Mouse (Mus musculus) c-Kit-positive CD71-negative TER-119-negative erythroid progenitor cells, embryonic 14.5 days (primary cell): Measurements from ENCODE around the gene Cc2d2a.

Experiments
- DNase-seq: peaks from one replicate; pipeline ENCODE4 v3.0.0-alpha.2; 2013; ENCODE audit warnings: low read depth

Gene Cc2d2a

GRCm38 (mm10) chr5:43661997-43662961 is at the start of gene Cc2d2a:
Gene Cc2d2a, plus strand, starts transcription at chr5:43662346.
- no peak for DNase-seq

DNA sequence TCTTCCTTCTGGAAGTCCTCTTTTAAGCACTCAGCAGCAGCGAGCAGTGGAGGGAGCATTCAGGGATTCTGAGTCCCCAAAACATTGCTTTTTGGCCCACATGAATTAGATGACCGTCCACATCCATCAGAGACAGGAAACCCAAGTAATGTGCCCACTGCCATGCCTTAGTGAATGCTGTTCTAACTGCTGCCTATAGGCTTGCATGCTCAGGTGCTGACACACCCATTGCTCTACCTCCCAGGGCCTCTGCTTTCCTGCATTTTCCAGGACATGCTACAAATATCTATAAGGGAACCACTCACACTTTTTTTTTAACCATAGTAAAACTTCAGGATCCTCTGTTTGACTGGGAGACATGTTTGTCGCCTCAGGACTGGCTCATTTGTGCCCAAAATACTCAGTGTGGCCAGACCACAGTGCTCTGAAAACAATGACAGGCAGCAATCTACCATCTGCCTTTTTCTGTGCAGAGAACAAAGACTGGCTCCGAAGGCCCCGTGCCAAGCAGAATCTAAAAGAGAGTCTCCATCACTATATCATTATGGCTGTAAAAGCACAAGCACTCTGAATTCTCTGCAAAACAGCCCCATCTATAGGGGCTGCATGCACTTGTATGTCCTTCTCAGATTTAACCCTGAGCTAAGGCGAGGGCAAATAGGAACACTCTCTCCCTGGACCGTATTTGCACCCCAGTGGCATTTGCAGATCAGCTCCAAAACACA is 40.4 kb upstream of the Cc2d2a start:
- DNase-seq: no peak

DNA sequence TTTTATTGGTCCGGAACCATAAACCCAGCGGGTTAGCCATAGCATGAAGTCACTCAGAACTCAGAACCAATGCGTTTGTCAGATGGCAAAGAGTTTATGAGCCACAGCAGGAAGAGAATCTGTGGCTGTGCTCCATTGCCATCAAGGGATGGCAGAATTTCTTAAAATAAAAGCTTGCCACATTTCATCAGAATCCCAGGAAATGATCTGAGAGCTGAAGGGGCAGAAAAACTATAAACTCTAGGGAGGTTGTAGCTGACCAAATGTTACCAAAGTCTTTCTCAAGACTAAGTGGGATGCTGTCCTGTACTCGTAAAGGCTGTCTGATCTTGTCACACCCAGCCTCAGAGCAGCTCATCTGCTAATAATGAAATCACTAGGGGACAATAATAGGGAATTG is 36.7 kb upstream of the Cc2d2a start:
- no peak for DNase-seq

DNA sequence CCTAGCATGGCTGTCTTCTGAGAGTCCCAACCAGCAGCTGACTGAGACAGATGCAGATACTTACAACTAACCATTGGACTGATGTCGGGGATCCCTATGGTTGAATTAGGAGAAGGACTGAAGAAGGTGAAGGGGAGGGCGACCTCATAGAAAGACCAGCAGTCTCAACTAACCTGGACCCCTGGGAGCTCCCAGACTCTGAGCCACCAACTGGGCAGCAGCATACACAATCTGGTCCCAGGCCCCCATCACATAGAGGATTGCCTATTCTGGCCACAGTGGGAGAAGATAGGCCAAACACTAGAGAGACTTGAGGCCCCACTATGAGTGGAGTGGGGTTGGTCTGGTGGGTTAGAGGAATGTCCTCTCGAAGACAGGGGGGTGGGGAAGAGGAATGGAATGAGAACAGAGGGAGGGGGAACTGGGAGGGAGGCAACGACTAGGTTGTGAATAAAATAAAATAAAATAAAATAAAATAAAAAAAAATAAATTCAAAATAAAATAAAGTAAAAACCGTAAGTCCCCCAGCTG is 28.0 kb upstream of the Cc2d2a start:
- DNase-seq: no peak

DNA sequence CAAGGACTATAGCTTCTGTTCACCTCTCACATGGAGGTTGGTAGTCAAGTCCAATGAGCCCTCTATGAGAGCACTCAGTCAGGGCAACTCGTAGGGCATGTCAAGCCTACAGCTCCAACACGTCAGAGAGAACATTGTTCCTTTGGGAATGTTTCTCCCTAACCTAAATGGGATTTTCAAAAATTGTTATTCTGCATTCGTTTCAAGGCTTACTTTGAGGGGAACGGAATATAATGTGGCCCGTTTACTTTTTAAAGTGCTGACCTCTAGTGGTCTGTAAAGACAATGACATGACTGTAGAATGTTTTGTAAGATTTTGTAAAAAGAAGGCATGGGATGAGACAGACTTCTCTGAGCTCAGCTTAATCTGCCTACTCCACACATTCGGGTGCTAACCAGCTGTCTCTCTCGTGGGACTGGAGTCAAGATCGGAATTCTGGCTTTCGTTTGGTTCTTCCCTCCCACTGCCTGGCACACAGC is 27.5 kb upstream of the Cc2d2a start:
- DNase-seq: no peak

- DNase-seq: no peak
Observed at GRCm38 (mm10) chr5:43645020-43645419, 17.1 kb upstream of the Cc2d2a start.

DNA sequence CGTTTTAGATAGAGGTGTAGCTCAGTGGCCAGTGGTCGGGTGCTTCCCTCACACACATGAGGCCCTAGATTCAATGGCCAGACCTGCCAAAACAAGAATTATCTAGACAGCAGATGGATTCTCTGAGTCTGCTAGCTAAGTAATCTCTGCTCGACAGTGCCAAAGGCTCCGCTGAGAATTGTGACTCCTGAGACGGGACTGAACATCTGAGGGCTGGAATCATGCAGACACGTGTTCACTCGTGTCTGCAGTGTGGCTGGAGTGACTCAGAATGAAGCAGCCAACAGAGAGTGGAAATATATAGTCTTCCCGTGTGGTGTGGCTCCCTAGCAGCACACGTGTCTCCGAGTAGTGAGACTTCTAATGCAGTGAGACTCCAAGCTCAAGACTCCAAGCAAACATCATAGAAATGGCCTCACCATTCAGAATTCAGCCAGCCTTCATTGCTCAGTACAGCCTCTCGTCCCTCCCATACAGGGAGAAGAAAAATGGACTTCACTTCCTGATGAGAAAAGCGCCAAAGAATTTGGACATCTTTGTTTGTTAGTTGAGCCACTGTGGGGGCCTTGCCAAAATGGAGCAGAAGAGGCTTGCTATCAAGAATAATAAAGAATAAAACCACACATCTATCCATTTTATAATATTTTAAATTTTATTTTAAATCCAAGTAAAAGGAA is 14.9 kb upstream of the Cc2d2a start:
- no peak for DNase-seq

DNA sequence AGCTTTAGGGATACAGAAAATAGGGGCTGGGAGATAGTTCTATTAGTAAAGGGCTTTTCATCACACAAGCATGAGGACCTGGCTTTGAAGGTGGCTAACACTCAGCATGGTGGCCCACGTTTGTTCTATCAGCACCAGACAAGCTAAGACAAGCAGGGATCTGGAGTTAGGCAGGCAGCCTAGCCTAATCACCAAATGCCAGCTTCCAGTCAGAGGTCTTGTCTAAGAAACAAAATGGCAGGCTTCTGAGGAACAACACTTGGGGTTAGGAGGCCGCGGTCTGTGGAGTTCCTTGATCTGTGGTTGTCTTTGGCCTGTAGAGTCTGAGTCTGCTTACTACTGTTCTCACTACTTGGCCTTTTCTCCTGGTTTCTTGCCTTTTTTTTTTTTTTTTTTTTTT is 648 bp upstream of the Cc2d2a start:
- no peak for DNase-seq

GRCm38 (mm10) chr5:43663531-43663930 is 1.4 kb downstream of the Cc2d2a start:
- DNase-seq: no peak

- DNase-seq: no peak
Observed at GRCm38 (mm10) chr5:43665144-43665543, 3.0 kb downstream of the Cc2d2a start.

DNA sequence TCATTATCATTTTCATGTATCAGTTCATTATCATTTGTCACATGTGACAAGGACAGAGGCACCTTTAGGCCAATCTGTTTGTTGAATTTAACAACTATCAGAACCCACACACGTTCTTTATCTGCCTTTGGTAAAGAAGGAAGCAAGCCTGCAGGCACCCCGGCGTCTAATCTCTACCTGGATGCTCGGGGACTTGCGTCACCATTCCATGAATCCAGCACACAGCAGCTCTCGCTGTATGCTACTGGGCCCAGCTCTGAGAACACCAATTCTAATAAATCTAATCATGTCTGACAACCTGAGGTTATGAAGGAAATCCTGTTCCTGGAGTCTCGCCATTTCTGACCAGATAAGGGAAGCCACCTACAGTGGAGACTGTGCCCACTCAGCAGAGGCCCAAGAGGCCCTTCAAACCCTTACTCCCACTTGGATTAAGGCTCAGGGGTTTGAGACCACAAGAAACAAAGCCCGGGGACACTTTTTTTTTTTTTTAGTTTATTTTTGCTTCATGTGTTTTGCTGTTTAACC is 7.0 kb downstream of the Cc2d2a start:
- DNase-seq: no peak

- peak; percentile 49 for DNase-seq
Observed at GRCm38 (mm10) chr5:43672177-43672911, 10.2 kb downstream of the Cc2d2a start.

DNA sequence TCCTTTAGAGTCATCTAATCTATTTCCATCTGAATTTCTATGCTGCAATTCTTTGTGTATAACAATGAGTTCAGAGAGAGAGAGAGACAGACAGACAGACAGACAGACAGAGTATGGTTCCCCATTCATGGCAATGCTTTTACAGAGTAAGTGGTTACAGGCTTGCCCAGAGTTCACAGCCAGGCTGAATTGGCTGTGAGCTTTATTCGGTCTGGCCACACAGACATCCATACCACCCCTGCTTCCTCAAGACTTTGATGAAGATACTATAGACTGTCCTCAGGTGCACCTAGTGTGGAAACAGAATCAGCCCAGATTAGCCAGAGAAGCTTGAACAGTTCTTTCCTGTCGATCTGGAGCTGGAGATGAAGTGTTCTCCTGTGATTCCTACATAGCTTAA is 10.9 kb downstream of the Cc2d2a start:
- no peak for DNase-seq

- DNase-seq: no peak
Observed at GRCm38 (mm10) chr5:43685466-43685865, 23.3 kb downstream of the Cc2d2a start.

- no peak for DNase-seq
Observed at GRCm38 (mm10) chr5:43692489-43692888, 30.3 kb downstream of the Cc2d2a start.

GRCm38 (mm10) chr5:43697133-43697532 is 35.0 kb downstream of the Cc2d2a start:
- DNase-seq: no peak

GRCm38 (mm10) chr5:43699240-43699639 is 37.1 kb downstream of the Cc2d2a start:
- no peak for DNase-seq

- no peak for DNase-seq
Observed at GRCm38 (mm10) chr5:43721538-43722451, 59.6 kb downstream of the Cc2d2a start.

- DNase-seq: no peak
Observed at GRCm38 (mm10) chr5:43722452-43722783, 60.3 kb downstream of the Cc2d2a start.

DNA sequence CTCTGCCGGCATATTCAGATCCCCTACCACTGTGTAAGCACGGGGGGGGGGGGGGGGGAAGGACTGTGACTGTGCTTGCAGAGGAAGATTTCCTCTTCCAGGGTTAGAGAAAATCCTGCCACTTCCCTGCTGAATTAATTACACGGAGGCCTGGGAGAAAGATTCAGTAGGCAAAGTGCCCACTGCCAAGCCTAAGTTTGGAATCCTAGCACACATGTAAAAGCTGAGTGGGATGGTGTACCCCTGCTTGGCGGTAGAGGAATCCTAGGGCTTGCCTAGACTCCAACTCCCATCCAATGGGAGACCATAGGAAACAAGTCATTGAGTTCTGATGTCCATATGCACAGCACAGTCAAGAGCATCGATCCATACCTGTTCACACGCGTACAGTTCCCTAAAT is 61.7 kb downstream of the Cc2d2a start:
- DNase-seq: no peak
